Mouse (Mus musculus): ENCODE measurements around the gene Ptprm.

DNA sequence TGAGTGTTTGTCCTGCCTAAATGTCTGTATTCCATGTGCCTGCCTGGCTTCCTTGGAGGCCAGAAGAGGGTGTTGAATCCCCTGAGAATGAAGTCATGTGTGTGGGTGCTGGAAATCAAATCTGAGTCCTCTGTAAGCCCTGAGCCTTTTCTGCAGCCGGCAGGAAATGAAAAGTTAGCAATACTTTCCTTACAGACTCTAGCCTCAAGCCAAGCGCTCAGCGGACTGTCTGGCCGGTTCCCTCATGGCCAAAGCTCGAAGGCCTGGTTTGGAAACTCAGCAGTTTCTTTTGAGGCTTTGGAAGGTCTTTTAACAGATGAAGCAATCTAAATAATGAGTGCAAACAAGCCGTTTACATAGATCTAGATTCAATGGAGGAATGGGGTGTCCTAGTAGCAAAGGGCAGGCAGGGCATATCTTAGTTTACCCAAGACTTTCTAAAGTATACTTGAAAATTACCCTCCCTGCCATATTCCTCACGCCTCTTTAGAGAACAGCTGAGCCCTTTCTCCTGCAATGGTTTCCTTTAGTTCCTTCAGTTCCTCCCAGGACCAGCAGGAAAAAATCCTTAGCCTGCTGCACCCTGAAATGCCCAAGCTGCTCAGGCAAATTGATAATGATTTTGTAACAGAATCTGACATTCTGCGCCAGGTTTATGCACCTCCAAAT, 144.4 kb downstream of the Ptprm start:
- no peak for TF ChIP-seq UBTF (IDR thresholded peaks at IDR 0.05; ENCODE audit: borderline replicate concordance, insufficient read depth, low read depth, low read length)
- TF ChIP-seq CTCF (IDR thresholded peaks at IDR 0.05 in 2 of 3, conservative IDR thresholded peaks at IDR 0.05 in 1 of 3; ENCODE audit: control insufficient read depth in 1 of 3, insufficient read depth in 1 of 3, low read depth in 2 of 3, low read length in 3 of 3, poor library complexity in 1 of 3, severe bottlenecking in 1 of 3): no peak
- TF ChIP-seq CHD2 (IDR thresholded peaks at IDR 0.05; ENCODE audit: low read length): no peak
- no peak for TF ChIP-seq GATA1 (IDR thresholded peaks at IDR 0.05; ENCODE audit: low read depth, low read length)
